8 mouse cellular contexts compared by ENCODE assay signal in genomic region chr7:97079145-97079544, GRCm38 (mm10). TPM values are rescaled to one million over a fixed set of nuclear protein-coding genes. Genes with fewer than 3 reads are reported as not detected.
A peak's percentile ranks its signal among the peaks of the same experiment; 100 is the strongest.
DNase-seq lines count a peak whose midpoint lies in the region; TF ChIP-seq lines count a peak whose summit lies in the region.

No protein-coding gene starts in this region.

- TF ChIP-seq EP300 in CH12.LX (IDR thresholded peaks at IDR 0.05; ENCODE audit: low read length), result no peak

- no peak overlapping the region for H3K9ac ChIP-seq in CH12.LX (ENCODE audit: insufficient read depth, low read depth)

- TF ChIP-seq RAD21 in CH12.LX (IDR thresholded peaks at IDR 0.05; ENCODE audit: low read depth, low read length), result peak; percentile 38

- TF ChIP-seq CTCF in CH12.LX (conservative IDR thresholded peaks at IDR 0.05 in 1 of 2, IDR thresholded peaks at IDR 0.05 in 1 of 2; ENCODE audit: low read depth in 2 of 2, low read length in 2 of 2), result peak; percentile 56 to 61

- H3K36me3 ChIP-seq in heart, embryonic 10.5 days, result no peaks in the 10 kb centered on the region
- peaks cover 0 to under 1% of the 10 kb centered on the region in 2 experiments for H3K36me3 ChIP-seq in CH12.LX (replicated peaks in 1 of 2; ENCODE audit: control insufficient read depth in 1 of 2, insufficient read depth in 1 of 2, low read length in 1 of 2)

- 19% methylated on average over 6 of the region's 6 CpGs for WGBS in heart, embryonic 10.5 days

- H3K27me3 ChIP-seq in heart, embryonic 10.5 days (ENCODE audit: insufficient read depth, poor library complexity, severe bottlenecking), result no peaks in the 10 kb centered on the region
- peaks cover 13% of the 10 kb centered on the region for H3K27me3 ChIP-seq in CH12.LX (replicated peaks)

- intact Hi-C loops in heart, postnatal 14 days (cut with DNase I), result loop anchor here (1.0 kb wide), 1 partner anchor 218 kb away; no protein-coding TSS in a partner anchor
- intact Hi-C loops in left cerebral cortex, postnatal 10 days (cut with DNase I), result loop anchor here (5.0 kb wide), 1 partner anchor 107 kb away; no protein-coding TSS in a partner anchor

- no peak overlapping the region for H3K27ac ChIP-seq in heart, embryonic 10.5 days
- no peak overlapping the region for H3K27ac ChIP-seq in CH12.LX (ENCODE audit: insufficient read depth, low read depth)

- no peaks in the 10 kb centered on the region for H3K79me2 ChIP-seq in CH12.LX (replicated peaks; ENCODE audit: control insufficient read depth, extremely low read depth, insufficient read depth, poor library complexity, severe bottlenecking)

- no peak for TF ChIP-seq POLR2A in CH12.LX (IDR thresholded peaks at IDR 0.05; ENCODE audit: low read depth, low read length)

- dilution Hi-C loops in CH12.LX (cut with MboI; ENCODE audit: extremely low pct_ligation_motif_present, extremely low pct_unique_long_range_greater_than_20kb, low sequenced_read_pairs), result no loop called here

- DNase-seq in heart, adult 11 months, result peak; percentile 95
- no peak for DNase-seq in heart, embryonic 10.5 days (ENCODE audit: low spot score)
- no peak for DNase-seq in CH12.LX (ENCODE audit: extremely low read depth)
- peak; percentile 23 to 52 for DNase-seq in cerebellum, postnatal 25 days
- peak; percentile 42 to 63 for DNase-seq in heart, postnatal 14 days
- peak; percentile 26 to 43 for DNase-seq in left cerebral cortex, postnatal 10 days (ENCODE audit: extremely low spot score in 1 of 2, low spot score in 2 of 2)
- DNase-seq in skeletal muscle tissue, adult 2 months (ENCODE audit: low read depth, low spot score), result peak; percentile 24
- no peak for DNase-seq in urinary bladder, postnatal 14 days (ENCODE audit: low spot score)

- H3K4me3 ChIP-seq in heart, embryonic 10.5 days, result no peak overlapping the region
- H3K4me3 ChIP-seq in CH12.LX (replicated peaks in 1 of 3; ENCODE audit: low read depth in 2 of 3, low read length in 2 of 3, poor library complexity in 1 of 3), result no peak overlapping the region

- H3K9me3 ChIP-seq in heart, embryonic 10.5 days, result no peaks in the 10 kb centered on the region
- no peaks in the 10 kb centered on the region for H3K9me3 ChIP-seq in CH12.LX (replicated peaks; ENCODE audit: low read length)

- in situ Hi-C loops in CH12.LX (cut with MboI; ENCODE audit: low pct_ligation_motif_present, low pct_unique_long_range_greater_than_20kb, low sequenced_read_pairs), result no loop called here

- H3K4me2 ChIP-seq in CH12.LX (ENCODE audit: insufficient read depth, low read depth, poor library complexity, severe bottlenecking), result peak overlapping the region; percentile 27; the same call in 1 of the 2 replicates

- peaks cover 28% of the 10 kb centered on the region for H3K4me1 ChIP-seq in heart, embryonic 10.5 days
- H3K4me1 ChIP-seq in CH12.LX (ENCODE audit: control insufficient read depth in 1 of 2, insufficient read depth in 2 of 2), result peaks cover 0 to 12% of the 10 kb centered on the region in 2 experiments; a peak in 2 of 4 replicates

TF ChIP-seq in CH12.LX, 34 proteins besides CTCF, POLR2A, EP300 and RAD21:
- TF ChIP-seq SMC3 (IDR thresholded peaks at IDR 0.05; ENCODE audit: low read depth, low read length) (peak; percentile 28; the same call in 1 of the 2 replicates), JUND (conservative IDR thresholded peaks at IDR 0.05; ENCODE audit: low read depth, low read length) (no peak)

RNA-seq across cellular contexts. Expression of gene Gab2, which starts 2.2 kb away (rescaled TPM):
- 6.7 and 8.3 TPM in 2 replicates for polyA plus RNA-seq in heart, embryonic 10.5 days (2016; fragmentation: Nextera tagmentation; extraction: Ambion mirVana)
- total RNA-seq in CH12.LX (2012; rRNA removed) (0.13 and 0.30 TPM in 2 replicates), CH12.LX (2014; rRNA removed) (0.12 TPM in 2 replicates)
- polyA plus RNA-seq in CH12.LX (2012; ENCODE audit: insufficient read length, low read depth), result 0.41 and 0.50 TPM in 2 replicates
- 10 to 100 TPM; 16.9 to 20.9 TPM for total RNA-seq in heart, postnatal 14 days (2021)
- total RNA-seq in left cerebral cortex, postnatal 10 days (2021), result 10 to 100 TPM; 21.0 to 23.7 TPM

Comparison
In these comparisons a context has a peak if more than half of its experiments do, and no peak if none do; other contexts are left out.
1. DNase-seq: peak in heart, adult 11 months (single experiment), cerebellum, postnatal 25 days (2 of 2), heart, postnatal 14 days (2 of 2), left cerebral cortex, postnatal 10 days (2 of 2) and skeletal muscle tissue, adult 2 months (single experiment); none in heart, embryonic 10.5 days (single experiment), CH12.LX (single experiment) and urinary bladder, postnatal 14 days (single experiment).
2. RNA of gene Gab2, which starts 2.2 kb away (total RNA-seq): 21.0 to 23.7 TPM in left cerebral cortex, postnatal 10 days and 16.9 to 20.9 TPM in heart, postnatal 14 days; 0.12 to 0.30 TPM in CH12.LX; every median in the first group is over 10 times any median in the second.